Mouse (Mus musculus): ENCODE measurements at regions not wholly inside any gene's neighbourhood (a gene's known extent, or its start where the extent isn't known, plus 50 kb on each side); places are given as distances from the start of the nearest gene placed in this dataset.

DNA sequence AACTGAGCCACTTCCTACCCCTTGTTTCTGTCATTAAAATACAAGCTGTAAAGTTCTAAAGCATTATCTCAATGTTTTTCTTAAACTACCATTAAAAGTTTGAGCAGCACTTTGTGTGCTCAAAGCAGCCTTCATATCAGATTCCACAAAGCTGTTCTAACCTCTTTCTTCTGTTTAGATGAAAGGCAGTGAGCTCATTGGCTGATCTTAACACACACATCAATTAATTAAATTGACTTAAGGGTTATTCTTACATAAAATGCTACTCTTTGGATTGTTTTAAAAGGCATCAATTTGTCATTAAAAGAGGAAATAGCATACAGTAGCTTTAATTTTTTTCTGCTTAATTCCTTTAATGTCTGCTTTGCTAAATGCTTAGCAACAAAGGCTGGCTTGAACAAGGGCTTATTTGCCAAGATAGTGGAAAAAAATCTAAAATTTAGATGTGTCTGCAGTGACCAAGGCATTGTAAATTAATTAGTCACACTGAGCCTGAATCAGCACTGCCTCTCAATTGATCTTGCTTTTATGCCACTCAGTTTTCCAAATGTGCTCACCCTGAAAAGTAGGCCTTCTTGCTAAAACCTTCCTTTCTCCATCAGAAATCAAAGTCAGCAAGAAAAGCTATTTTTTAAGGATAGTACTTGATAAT is 777.5 kb downstream of the Tmem114 start:
- no peak for DNase-seq (ENCODE audit: low spot score)

DNA sequence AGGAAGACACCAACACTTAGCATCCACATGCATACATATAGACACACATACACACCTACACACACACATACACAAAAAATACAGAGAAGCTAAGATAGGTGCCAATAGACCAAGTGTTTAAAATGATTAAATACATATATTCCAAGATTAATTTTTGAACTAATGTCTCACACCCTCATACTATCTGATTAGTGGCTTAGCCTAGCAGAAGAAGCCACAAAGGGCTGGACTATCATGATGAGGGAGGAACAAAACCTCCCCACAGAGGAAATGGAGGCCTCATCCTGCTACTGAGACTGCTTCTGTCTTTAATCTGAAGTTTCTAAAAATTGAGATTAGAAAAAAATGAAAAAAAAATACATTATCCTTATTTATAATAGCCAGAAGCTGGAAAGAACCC is 780.6 kb downstream of the Tmem114 start:
- no peak for DNase-seq (ENCODE audit: low spot score)

DNA sequence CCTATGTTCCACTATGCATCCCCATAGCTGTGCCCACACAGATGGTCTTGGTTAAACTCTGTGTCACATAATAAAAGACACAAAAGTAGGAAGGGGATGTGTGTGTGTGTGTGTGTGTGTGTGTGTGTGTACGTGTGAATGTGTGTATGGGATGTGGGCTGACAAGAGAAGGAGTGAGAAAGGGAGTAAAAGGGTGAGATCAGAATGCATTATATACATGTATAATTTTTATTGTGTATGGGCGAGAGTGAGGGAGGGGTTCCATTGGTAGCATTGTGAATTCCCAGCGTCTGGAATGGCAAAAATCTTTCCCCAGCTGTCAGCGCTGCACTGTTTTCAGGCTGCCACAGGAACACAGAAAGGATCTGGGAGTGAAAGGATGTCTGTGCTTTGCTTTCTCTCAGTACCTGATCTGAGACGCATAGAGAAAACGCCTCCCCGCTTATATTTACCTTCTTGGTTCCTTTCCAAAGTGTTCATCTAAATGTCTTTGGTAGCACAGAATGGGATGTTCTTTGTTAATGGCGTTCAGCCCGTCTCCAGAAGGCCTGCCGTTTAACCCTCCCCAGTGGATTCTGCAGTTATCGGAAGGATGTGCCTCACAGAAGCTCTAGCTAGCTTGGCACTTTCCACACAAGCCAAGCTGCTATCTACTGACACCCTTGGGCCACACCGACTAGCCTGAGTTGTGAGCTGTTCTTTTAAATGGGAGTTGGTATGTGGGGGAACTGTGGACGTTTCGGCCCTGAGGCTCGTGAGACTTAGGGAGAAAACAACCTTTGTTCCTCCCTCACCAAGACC is 785.8 kb downstream of the Tmem114 start:
- DNase-seq (ENCODE audit: low spot score) = no peak

DNA sequence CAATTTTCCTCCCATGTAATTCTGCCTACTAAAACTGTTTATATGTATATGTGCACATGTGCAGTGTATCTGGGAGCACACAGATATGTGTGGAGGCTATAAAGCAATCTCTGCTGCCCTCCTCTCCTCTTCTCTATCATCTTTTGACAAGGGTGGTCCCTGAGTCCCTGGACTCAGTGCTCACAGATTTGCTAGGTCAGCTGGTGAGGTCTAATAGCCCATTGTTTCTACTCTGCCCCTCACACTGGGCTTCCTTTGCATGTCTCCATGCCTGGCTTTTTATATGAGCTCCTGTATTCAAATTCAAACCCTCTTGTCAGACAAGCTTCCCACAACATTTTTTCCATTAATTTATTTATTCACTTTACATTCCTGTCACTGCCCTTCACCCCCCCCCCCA is 786.9 kb downstream of the Tmem114 start:
- DNase-seq (ENCODE audit: low spot score) = no peak

DNA sequence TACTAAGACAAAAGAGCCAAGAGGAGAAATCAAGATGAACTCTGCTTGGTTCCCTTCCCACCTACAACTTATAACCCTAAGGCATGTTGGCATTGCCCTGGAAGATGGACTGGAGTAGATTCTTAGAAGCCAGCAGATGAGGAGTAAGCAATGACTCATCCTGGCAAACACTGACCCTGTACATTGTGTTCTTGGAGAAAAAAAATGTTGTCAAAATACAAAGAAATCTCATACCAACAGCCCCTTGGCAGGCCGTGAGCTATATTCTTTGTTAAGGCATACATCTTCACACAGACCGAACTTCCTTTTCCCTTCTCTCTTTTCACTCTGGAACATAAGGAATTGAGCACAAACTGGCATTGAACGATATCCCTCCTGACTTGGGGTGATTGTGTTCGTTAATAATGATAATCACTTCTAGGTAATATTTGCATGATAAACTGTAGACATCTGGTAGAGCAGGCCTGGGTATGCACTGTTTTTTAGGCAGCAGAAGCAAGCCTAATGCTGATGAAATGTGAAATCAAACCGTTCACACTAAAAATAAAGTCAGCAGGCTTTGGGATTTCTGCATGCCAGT is 787.7 kb downstream of the Tmem114 start:
- peak; percentile 16 for DNase-seq (ENCODE audit: low spot score)

DNA sequence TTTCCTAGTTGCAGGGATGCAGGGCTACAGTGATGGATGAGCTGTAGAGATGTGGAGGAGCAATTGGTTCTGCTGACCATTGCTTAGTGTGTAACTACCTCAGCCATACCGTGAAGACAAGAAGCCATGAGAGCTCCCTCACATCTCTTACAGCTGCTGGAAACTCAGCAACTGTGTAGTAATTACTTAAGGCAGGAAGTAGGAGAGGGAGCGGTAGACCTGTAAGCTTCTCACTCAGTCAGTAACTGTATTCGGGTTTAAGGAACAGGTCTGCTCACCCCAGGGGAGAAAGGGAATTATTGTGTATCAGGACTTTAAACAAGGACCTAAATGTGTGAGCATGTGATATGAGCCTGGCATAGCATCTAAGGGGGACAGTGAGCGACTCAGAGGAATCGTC is 788.6 kb downstream of the Tmem114 start:
- no peak for DNase-seq (ENCODE audit: low spot score)

DNA sequence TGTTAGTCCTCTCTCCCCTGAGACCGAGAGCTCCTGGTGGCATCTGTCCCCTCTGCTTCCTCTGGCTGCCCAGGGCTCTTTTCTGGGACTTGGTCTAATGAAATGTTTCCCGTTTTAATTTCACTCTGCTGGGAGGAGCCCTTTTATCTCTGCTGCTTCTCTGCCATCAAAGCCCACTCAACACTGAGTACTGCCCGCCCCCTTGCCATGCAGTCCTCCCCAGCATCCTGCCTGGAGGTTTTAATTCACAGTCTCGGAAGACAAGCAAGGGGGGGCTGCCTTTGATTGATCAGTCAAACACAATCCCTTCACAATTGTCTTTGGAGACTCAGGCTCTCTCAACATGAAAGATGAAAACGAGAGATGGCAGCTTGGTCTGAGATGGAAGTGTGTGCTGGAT is 792.5 kb downstream of the Tmem114 start:
- no peak for DNase-seq (ENCODE audit: low spot score)

DNA sequence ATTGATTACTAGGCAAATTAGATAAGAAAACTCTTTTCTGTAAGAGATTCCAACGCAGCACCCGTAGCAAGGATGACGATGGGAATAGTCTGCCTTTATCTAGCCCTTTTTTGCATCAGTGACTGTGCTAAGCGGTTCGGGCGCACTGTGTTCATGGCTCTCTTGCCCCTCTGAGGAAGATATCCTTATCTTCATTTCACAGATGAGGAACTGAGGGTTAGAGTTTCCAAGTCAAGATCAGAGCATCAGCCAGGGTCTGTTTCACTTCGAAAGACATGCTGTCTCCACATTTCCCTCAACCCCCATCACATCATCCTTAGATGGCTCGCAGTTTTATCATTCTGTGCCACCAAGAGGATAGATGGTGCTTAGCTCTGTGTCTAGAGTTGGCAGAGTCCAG is 796.6 kb downstream of the Tmem114 start:
- no peak for DNase-seq (ENCODE audit: low spot score)

DNA sequence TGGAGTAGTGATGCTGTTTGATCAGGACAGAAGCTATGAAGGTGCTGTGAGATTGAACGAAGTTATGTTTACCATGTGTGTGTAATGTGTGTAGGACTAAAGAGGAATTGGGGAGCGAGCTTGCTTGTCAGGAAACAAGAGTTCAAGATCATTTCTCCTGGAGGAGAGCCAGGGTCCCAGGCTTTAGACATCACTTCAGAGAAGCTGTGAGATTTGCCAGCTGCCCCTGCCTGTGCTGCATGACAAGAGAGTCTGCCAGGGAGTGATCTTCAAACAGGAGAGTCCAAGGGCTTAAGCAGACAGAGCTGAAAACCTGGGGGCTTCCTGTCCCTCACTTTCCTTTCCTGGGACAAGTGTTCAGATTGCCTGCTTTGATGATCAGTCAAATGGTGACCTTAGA is 818.3 kb downstream of the Tmem114 start:
- no peak for DNase-seq (ENCODE audit: low spot score)

DNA sequence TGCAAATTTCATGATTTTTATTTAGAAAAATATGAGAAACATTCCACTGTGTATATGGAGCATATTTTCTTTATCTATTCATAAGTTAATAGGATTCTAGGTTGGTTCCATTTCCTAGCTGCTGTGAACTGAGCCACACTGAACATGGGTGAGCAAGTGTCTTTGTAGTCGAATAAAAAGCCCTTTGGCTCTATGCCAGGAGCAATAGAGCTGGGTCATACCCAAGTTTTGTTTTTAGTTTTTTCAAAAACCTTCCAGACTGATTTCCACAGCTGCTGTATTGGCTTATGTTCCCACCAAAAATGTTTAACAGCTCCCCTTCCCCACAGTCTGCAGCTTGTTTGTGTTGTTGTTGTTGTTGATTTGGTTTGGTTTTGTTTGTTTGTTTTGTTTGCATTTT is 822.5 kb downstream of the Tmem114 start:
- no peak for DNase-seq (ENCODE audit: low spot score)

DNA sequence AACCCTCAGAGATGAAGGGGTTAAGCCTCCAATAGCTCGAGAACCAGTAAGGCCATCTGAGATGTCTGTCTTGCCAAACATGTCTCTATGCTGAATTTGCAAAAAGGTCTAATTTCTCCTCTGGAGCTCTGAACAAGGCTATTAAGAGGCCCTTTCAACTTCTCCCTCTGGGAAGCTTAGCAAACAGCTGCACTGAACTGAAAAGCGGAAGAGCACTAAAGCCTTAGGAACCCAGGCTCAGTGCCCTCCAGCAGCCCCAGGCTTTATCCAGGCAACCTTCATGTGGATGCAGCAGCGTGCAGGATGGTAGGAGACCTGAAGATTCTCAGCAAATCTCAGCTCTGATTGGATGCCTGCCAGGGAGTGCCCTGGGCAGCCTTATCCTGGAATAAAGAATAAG is 850.1 kb downstream of the Tmem114 start:
- DNase-seq (ENCODE audit: low spot score) = no peak

DNA sequence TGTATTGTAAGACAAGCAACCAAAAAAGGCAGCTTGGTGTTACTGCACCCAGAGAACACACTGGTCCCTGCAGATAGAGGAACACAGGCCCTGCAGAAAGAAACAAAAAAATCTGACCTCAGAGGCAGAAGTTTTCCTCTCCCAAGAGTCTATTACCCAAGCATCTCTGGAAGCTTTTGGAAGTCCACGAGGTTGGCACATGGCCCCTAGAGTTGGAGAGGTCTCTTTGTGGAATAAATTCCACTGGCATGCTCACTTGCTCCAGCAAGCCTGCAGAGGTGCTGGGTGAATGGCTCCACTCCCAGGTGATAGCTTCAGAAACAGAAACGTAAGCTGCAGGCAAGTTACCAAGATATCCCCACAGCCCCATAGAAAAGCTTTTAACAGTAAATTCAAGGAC is 864.1 kb downstream of the Tmem114 start:
- DNase-seq (ENCODE audit: low spot score) = no peak

DNA sequence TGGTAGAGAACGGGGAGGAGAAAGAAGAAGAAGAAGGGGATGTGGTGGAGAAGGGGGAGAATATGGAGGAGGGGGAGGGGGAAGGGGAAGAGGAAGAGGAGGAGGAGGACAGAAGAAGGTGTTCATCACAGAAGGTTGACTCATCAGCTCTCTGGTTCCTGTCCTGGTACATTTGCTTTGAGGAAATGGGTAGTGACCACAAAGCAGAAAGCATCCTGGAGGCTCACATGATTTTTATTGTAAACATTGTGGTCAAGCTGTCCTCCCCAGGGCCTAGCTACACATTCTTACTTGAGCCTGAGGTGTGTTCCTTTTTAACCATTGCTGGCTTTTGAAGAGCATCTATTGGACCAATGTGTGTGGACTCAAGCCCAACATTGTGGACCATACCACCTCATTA is 865.8 kb downstream of the Tmem114 start:
- DNase-seq (ENCODE audit: low spot score) = no peak

DNA sequence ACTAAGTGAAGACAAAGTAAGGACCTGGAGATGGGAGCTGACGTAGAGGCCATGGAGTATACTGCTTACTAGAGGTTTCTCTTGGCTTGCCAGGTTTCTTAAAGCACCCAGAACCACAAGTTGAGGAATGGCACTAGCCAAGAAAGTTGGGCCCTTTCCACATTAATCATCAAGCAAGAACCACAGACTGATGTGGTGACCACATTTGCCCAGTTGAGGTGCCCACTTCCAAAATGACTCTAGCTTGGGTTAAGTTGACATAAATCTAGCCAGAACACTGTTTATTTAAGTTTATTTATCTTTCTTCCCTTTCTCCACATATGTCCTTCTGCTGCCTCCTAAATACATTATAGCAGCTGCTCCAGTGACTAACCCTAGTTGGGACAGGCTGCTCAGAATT is 866.3 kb downstream of the Tmem114 start:
- no peak for DNase-seq (ENCODE audit: low spot score)

DNA sequence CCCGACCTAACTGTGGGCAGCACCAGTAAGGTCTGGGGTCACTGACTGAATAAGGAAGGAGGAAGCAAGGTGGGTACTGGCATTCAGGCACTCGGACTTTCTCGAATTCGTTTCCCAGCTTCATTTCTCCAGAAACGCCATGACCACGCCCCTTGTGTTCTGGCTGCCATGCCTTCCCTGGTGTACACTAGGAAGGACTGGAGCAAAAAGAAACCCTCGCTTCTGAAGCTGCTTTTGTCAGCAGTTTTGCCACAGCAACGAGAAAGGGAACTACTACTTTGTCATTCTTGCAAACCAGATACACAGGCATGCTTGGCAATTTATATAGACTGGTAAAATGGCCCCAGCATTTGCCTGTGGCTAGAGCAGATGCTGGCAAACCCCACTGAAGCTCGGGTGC is 869.0 kb downstream of the Tmem114 start:
- DNase-seq (ENCODE audit: low spot score) = no peak

DNA sequence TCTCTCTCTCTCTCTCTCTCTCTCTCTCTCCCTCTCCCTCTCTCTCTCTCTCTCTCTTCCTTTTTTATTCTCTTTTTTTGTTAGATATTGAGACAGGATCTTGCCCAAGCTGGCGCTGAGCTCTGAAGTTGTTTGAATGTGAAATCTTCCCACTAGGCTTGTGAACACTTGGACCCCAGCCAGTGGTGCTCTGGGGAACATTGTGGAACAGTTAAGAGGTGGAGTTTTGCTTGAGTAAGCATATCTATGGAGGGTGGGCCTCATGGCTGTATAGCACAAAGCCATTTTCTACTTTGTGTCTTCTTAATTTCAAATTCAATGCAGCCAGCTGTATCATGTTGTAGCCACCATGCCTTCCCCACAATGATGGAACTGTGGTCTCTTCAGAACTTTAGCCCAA is 875.4 kb downstream of the Tmem114 start:
- DNase-seq (ENCODE audit: low spot score) = no peak

DNA sequence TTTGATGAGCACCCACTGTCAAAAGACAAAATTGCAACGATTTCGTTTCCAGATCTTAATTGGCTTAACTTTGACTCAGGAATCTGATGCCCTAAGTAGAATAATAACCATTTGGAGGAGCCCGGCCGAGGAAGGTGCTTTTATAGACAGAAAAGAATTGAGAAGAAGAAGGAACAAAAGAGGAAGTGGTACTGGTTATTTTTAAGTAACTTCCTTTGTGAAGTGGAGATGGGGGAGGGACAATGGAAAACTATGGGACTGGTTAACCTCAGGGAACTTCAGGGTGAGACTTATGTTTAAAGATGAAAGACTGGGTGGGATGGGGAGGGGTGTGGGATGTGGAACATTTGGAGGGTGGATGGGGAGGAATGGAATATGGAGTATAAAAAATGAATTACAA is 880.9 kb downstream of the Tmem114 start:
- DNase-seq (ENCODE audit: low spot score) = no peak

DNA sequence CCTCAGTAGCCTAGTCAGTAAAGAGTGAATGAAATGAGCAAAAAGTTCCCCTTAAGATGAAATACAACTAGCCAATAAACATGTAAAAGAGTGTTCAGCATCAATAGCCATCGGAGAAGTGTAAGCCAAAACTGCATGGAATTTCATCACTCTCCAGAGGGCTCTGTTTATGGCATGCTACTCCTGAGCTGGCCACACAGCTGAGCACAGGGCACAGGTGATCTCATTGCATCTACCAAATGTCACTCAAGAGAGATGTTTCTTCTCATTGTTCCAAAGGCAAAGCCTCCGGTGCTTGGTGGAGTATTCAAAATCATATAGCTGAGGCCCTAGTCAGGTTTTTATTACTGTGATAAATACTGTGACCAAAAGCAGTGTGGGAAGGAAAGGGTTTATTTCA is 895.1 kb downstream of the Tmem114 start:
- no peak for DNase-seq (ENCODE audit: low spot score)

DNA sequence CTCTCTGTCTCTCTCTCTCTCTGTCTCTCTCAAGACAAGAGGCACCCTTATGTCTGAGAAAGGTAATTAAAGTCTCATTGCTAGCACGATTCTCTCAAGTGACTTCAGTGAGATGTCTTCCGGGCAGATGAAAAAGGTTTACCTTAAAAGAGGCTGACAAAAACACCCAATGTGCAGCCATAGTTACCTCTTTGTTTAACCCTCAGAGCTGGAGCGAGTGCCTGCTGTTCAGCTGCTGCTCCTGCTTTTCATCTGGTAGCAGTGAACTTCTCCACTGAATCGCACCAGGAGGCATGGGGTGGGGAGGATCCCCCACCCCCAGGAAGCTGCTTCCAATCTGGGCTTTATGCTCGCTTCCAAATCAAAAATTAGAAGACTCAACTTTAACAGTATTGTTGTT is 896.0 kb downstream of the Tmem114 start:
- no peak for DNase-seq (ENCODE audit: low spot score)

DNA sequence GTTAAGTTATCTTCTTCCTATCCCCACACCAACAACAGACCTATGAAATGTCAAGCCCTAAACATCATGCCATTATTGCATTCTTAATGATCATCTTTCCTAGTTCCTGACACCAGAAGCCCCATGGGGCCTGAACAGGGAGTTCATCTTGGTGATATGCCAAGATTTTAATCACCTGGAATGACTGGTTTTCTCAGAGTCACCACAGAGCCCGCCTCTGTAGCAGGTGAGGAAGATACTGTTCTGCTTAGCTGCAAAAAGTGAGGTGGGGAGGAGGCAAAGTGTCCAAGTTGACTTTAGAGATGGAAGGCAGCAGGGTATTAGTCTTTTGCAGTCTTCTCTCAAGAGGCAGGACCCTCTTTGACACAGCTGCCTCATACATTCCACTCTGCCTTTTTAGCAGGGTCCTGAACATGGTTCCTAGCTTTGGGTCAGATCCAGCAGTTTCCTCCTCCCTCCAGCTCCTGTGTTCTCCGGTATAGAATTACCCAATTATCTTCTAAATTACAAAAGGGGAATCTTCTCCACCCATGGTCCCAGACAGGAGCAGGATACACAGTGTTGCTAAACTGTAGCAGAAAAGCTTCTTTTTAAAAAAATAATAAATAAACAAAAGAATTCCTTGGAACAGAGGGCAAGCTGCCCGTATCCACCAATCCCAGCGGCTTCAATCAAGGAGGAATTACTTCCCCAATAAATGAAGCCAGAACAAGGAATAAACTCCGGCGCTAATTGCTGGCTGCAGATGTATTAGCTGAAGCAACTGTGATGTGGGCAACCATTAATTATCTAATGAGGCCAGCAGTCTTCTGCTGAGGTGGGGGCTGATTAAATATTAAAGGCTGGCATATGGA is 896.8 kb downstream of the Tmem114 start:
- no peak for DNase-seq (ENCODE audit: low spot score)

DNA sequence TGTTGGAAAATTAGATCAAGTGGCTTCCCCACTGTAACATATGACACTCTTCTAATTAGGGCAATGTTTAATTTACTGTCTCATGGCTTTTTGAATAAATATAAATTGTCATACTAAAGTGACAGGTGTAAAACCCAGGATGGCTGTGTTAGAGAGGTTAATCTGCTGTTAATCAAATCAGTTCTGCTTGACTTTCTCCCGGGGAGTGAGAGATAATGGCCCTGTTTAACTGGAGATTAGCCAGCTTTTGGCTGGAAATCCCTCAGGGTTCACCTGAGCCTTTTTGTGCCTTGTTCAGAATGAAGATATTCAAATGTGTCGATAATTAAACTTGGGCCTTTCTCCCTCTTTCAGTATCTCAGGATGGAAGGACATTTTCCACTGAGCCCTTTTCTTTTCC is 906.2 kb downstream of the Tmem114 start:
- DNase-seq (ENCODE audit: low spot score) = no peak
